Mouse (Mus musculus): ENCODE results near the gene Qrsl1. TPM values are rescaled to one million over a fixed set of nuclear protein-coding genes. Genes with fewer than 3 reads are reported as not detected.
A peak's percentile ranks its signal among the peaks of the same experiment; 100 is the strongest.

The Qrsl1 gene
- total RNA-seq, 2 experiments from 2014 or later, result 15.2 to 16.1 TPM

GRCm38 (mm10) chr10:43849478-43849877 lies 52.1 kb downstream of the Qrsl1 start:
- no peak overlapping the region for H3K4me3 ChIP-seq

GRCm38 (mm10) chr10:43846141-43846622 lies 55.4 kb downstream of the Qrsl1 start:
- no peak for DNase-seq (ENCODE audit: low spot score in 2 of 2)

More at GRCm38 (mm10) chr10:43849478-43849877, 52.1 kb downstream of the Qrsl1 start:
- H3K27ac ChIP-seq, result no peak overlapping the region
- no peak for TF ChIP-seq CTCF (conservative IDR thresholded peaks at IDR 0.05)
- DNase-seq (ENCODE audit: low spot score in 2 of 2), result no peak

DNA sequence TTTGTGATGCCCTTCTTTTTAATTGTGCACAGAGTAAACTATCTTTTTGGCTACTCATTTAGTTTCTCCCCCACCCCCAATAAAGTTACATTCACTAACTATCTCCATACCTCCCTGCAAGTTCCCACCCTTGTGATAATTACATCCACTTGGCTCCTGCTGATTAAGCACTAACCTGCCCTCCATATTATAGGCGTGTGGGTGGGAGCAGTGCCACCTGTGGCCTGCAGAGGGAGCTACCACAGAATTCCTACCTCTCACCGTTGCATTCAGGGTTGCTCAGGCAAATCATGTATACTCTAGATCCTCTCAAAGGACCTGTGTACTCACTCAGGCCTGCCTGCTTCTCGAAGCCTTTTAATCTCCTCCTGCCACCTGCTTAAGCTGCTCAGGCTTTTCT lies 56.1 kb downstream of the Qrsl1 start:
- no peak for DNase-seq (ENCODE audit: low spot score in 2 of 2)
- H3K27ac ChIP-seq, result no peak overlapping the region
- H3K4me3 ChIP-seq, result no peak overlapping the region
- peak; percentile 48 for TF ChIP-seq CTCF (conservative IDR thresholded peaks at IDR 0.05)

More at GRCm38 (mm10) chr10:43846141-43846622, 55.4 kb downstream of the Qrsl1 start:
- no peak overlapping the region for H3K4me3 ChIP-seq
- no peak overlapping the region for H3K27ac ChIP-seq
- no peak for TF ChIP-seq CTCF (conservative IDR thresholded peaks at IDR 0.05)

DNA sequence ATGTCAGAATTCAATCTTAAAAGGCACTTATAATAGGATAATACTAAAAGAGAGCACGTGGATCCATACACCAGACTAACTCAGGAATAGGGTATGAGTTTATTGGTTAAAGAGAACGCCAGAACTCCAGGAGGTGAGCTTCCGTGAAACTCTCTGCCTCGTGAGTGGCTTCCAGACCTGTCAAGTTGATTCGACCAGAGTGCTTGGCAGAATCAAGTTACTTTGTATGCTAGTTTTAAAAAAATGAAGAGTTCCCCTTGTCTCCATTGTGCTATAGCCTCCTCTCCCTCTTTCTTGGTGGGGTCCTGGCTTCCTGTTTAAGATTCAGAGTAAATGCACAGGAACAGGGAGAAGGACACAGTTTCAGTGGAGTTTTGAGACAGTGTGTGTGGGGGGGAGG lies 60.1 kb downstream of the Qrsl1 start:
- no peak for TF ChIP-seq CTCF (conservative IDR thresholded peaks at IDR 0.05)
- no peak overlapping the region for H3K4me3 ChIP-seq
- H3K27ac ChIP-seq, result no peak overlapping the region
- no peak for DNase-seq (ENCODE audit: low spot score in 2 of 2)

GRCm38 (mm10) chr10:43832868-43833267 lies 68.7 kb downstream of the Qrsl1 start:
- Histone ChIP-seq H3K4me3 (no peak overlapping the region), H3K27ac (no peak overlapping the region)
- TF ChIP-seq CTCF (conservative IDR thresholded peaks at IDR 0.05), result no peak
- no peak for DNase-seq (ENCODE audit: low spot score in 2 of 2)

- TF ChIP-seq CTCF (conservative IDR thresholded peaks at IDR 0.05), result no peak
- DNase-seq (ENCODE audit: low spot score in 2 of 2), result no peak
- Histone ChIP-seq H3K27ac (no peak overlapping the region), H3K4me3 (no peak overlapping the region)
Measured at GRCm38 (mm10) chr10:43830251-43831018, 71.1 kb downstream of the Qrsl1 start.

GRCm38 (mm10) chr10:43828686-43829015 lies 72.9 kb downstream of the Qrsl1 start:
- H3K27ac ChIP-seq, result no peak overlapping the region
- TF ChIP-seq CTCF (conservative IDR thresholded peaks at IDR 0.05), result no peak
- no peak overlapping the region for H3K4me3 ChIP-seq
- DNase-seq (ENCODE audit: low spot score in 2 of 2), result no peak

DNA sequence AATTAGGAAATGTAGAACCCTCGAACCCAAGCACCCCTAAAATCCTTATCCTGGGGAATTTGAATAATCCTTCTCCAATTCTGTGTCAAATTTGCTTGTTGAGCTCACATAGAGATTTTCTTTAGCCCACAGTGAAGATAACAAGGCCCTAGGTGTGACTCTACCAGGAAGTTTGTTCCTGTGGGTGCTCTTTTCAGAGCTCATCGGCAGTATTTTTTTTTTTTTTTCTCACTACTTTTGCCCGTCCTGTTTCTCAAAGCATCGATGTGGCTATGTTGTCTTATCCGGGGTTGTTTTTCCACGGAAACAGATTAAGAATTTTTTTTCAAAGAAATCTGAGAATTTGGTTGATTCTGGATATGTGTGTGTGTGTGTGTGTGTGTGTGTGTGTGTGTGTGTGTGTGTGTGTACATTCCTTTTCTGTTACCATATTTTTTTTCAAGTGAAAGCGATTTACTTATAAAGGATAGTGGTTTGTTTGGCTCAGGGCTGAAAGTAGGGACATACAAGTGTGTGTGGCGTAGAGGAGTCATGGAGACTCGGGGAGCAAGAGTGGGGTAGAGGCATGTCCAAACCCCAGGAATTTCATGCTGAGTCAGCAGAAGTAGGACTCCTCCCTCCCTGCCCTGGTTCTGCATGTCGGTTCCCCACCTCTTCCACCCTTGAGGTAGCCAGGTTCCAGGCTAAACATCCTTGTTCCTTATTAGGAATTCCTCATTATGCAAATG lies 73.4 kb downstream of the Qrsl1 start:
- no peak for TF ChIP-seq CTCF (conservative IDR thresholded peaks at IDR 0.05)
- DNase-seq (ENCODE audit: low spot score in 2 of 2), result no peak
- H3K4me3 ChIP-seq, result no peak overlapping the region
- no peak overlapping the region for H3K27ac ChIP-seq

GRCm38 (mm10) chr10:43826773-43827621 lies 74.5 kb downstream of the Qrsl1 start:
- no peak overlapping the region for H3K4me3 ChIP-seq
- H3K27ac ChIP-seq, result no peak overlapping the region
- TF ChIP-seq CTCF (conservative IDR thresholded peaks at IDR 0.05), result peak; percentile 41
- no peak for DNase-seq (ENCODE audit: low spot score in 2 of 2)

DNA sequence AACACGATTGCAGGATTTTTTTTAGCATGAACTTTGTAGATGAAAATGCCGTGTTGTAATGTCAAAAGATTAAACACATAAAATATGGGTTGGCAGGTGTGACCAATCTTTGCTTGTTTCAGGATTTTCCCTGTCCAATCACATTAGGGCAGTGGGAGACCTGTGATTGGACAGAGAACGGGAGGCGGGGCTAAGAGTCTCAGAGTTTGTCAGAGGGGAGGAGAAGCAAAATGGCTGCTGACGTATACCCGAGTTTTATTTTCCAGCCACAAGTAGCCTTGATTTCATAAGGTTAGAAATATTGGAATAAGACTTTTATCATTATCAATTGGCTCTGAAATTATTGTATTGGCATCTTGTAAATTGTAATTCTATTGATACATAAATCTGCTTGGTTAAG lies 75.8 kb downstream of the Qrsl1 start:
- TF ChIP-seq CTCF (conservative IDR thresholded peaks at IDR 0.05), result no peak
- no peak overlapping the region for H3K27ac ChIP-seq
- no peak for DNase-seq (ENCODE audit: low spot score in 2 of 2)
- H3K4me3 ChIP-seq, result no peak overlapping the region

DNA sequence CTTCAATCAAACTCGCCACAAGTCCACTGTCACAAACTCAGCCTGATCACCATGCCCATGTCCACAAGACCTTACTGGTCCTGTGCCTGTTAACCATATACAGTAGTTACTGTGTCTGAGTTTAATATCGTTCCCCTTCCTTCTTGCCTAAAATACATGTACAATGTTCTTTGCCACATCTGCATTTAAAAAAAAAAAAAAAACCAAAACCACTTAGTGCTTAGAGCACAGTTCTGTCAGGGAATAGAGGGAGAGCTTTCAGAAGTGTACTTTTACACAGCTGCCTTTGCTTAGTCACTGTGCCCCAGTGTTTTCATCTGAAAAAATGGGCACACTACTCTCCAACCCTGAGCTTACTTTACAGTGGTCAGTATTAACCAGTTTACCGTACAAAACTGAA lies 76.8 kb downstream of the Qrsl1 start:
- TF ChIP-seq CTCF (conservative IDR thresholded peaks at IDR 0.05), result no peak
- DNase-seq (ENCODE audit: low spot score in 2 of 2), result no peak
- Histone ChIP-seq H3K4me3 (no peak overlapping the region), H3K27ac (no peak overlapping the region)

Other genes with a start within 250 kb of the Qrsl1 start
- 10 to 100 TPM; 14.1 to 15.8 TPM for gene Rtn4ip1, start 62 bp upstream of the Qrsl1 start, total RNA-seq (2021)
- gene Crybg1, start 247.1 kb upstream of the Qrsl1 start, total RNA-seq (2021), result under 1 TPM; 0.56 to 0.74 TPM

Data from layer of hippocampus, adult 2 months (tissue).